Mouse (Mus musculus): ENCODE results near the gene Otub2. TPM values are rescaled to one million over a fixed set of nuclear protein-coding genes. Genes with fewer than 3 reads are reported as not detected.
"Not testable (repeated sequence)": the region's sequence is repeated elsewhere in the genome, so short reads cannot be mapped to it uniquely, and the experiment has no call there.

Otub2 gene
- total and polyA plus RNA-seq, 3 experiments = 3.1 to 4.1 (median 3.2) TPM

DNA sequence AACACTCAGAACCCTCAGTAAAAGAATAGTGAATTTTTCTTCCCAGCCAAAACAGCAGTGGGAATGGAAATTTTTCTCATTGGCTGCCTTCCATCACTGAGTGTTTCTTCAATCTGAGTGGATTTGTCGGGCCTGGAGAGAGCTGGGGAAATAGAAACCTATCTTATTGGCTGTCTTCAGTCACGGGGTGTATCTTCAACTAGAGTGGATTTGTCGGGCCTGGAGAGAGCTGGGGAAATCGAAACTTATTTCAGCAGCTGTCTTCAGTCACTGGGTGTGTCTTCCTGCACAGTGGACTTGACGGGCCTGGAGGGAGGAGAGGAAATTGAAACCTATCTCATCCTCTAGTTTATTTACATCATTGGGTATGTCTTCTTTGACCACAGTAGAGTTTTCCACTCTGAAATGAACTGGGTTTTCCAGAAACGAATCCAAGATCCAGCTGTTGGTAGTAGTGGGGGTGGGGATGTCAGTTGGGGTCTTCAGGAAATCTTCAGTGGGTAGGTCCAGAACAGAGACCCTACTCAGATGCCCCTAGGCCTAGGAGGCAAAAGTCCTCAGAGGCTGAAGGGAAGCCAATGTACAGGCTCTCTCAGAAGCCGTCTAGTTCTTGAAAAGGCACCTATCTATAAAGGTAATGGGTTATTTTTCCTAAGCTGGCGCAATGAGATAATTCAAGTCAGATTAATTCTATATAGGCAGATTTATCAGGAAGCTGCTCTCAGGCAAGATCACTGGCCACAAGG is 45.7 kb downstream of the Otub2 start, which contains the start of gene Ifi27:
Ifi27 (plus strand) TSS at position 226 of the 746 bp plus-strand sequence.
- peaks cover 5% of the 10 kb centered on the region for H3K36me3 ChIP-seq (ENCODE audit: control insufficient read depth, insufficient read depth, low read length)
- no peaks in the 10 kb centered on the region for H3K79me2 ChIP-seq (replicated peaks; ENCODE audit: control insufficient read depth, insufficient read depth, low read length)
- H3K4me3 ChIP-seq = peak within 1 kb of the TSS; percentile 65
- peak within 1 kb of the TSS; percentile 98 for H3K27ac ChIP-seq
- H3K4me1 ChIP-seq (ENCODE audit: control insufficient read depth, insufficient read depth, low read length) = peaks cover 7% of the 10 kb centered on the region
- intact Hi-C loops (cut with DNase I) = loop anchor here (5.0 kb wide), 1 partner anchor 98 kb away; the partner anchor contains the start of gene Ppp4r4
- DNase-seq = peak; percentile 75 to 88
- TF ChIP-seq CTCF (IDR thresholded peaks at IDR 0.05) (no peak), POLR2A (IDR thresholded peaks at IDR 0.05; ENCODE audit: insufficient read depth, low read depth, low read length) (peak; percentile 92), EP300 (IDR thresholded peaks at IDR 0.05; ENCODE audit: insufficient read depth, low read depth, low read length) (peak; percentile 79)
- WGBS = 34% methylated on average over 8 of the region's 8 CpGs
- H3K27me3 ChIP-seq (ENCODE audit: control insufficient read depth, insufficient read depth, low read length) = no peaks in the 10 kb centered on the region
- H3K9ac ChIP-seq (ENCODE audit: low read depth, low read length) = peak within 1 kb of the TSS; percentile 62

DNA sequence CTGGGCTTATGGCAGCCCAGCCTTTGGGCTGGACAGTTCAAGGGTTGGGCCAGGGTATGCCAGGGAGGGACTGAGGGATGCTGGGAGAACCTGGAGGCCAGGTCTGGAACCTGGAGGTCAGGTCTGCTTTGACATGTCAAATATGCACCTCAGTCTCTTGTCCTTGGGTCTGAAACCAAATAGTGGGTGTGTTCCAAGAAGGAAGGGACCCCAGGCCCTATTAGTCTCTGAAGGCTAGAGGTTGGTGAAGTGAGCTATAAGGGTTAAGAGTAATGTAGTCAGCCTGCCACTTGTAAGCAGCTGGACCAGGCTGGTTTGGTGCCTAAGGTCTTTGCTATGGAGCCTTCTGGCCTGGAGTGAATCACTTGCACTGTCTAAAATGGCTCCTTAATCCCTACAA is 46.4 kb downstream of the Otub2 start:
- no peaks in the 10 kb centered on the region for H3K27me3 ChIP-seq (ENCODE audit: control insufficient read depth, insufficient read depth, low read length)
- H3K4me3 ChIP-seq = peak overlapping the region; percentile 65
- H3K36me3 ChIP-seq (ENCODE audit: control insufficient read depth, insufficient read depth, low read length) = peaks cover 5% of the 10 kb centered on the region
- intact Hi-C loops (cut with DNase I) = loop anchor here (5.0 kb wide), 1 partner anchor 97 kb away; the partner anchor contains the start of gene Ppp4r4
- peaks cover 7% of the 10 kb centered on the region for H3K4me1 ChIP-seq (ENCODE audit: control insufficient read depth, insufficient read depth, low read length)
- H3K79me2 ChIP-seq (replicated peaks; ENCODE audit: control insufficient read depth, insufficient read depth, low read length) = no peaks in the 10 kb centered on the region
- H3K9ac ChIP-seq (ENCODE audit: low read depth, low read length) = peak overlapping the region; percentile 62
- DNase-seq = no peak
- peak overlapping the region; percentile 98 for H3K27ac ChIP-seq
- TF ChIP-seq EP300 (IDR thresholded peaks at IDR 0.05; ENCODE audit: insufficient read depth, low read depth, low read length) = no peak
- no peak for TF ChIP-seq CTCF (IDR thresholded peaks at IDR 0.05)
- no peak for TF ChIP-seq POLR2A (IDR thresholded peaks at IDR 0.05; ENCODE audit: insufficient read depth, low read depth, low read length)

DNA sequence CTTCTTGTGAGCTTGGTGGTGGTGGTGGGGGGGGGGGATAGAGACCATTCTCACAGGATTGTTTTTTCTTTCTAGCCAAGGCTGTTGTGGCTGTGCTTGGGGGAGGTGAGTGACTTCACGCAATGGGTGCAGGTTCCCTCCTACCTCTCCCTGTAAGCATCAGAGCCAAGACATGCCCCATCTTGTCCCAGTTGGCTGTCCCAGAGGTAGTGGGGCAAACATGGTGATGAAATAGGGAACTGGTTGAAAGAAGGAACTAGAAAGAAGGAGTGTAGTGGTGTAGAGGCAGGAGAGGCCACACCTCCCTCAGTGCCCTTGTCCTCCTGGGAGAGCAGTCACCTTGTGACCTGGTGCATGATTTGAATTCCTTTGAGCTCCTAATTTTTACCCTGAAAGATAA is 49.1 kb downstream of the Otub2 start:
- H3K27ac ChIP-seq = no peak overlapping the region
- TF ChIP-seq POLR2A (IDR thresholded peaks at IDR 0.05; ENCODE audit: insufficient read depth, low read depth, low read length) (no peak), CTCF (IDR thresholded peaks at IDR 0.05) (no peak), EP300 (IDR thresholded peaks at IDR 0.05; ENCODE audit: insufficient read depth, low read depth, low read length) (no peak)
- peak in 1 of 2 experiments; percentile 13 for DNase-seq
- intact Hi-C loops (cut with DNase I) = no loop called here
- peaks cover 7% of the 10 kb centered on the region for H3K4me1 ChIP-seq (ENCODE audit: control insufficient read depth, insufficient read depth, low read length)
- H3K36me3 ChIP-seq (ENCODE audit: control insufficient read depth, insufficient read depth, low read length) = peaks cover 5% of the 10 kb centered on the region
- no peak overlapping the region for H3K4me3 ChIP-seq
- WGBS = 89% methylated on average over 1 of the region's 1 CpGs
- H3K9ac ChIP-seq (ENCODE audit: low read depth, low read length) = no peak overlapping the region; the same call in 1 of the 2 replicates
- H3K27me3 ChIP-seq (ENCODE audit: control insufficient read depth, insufficient read depth, low read length) = no peaks in the 10 kb centered on the region
- H3K79me2 ChIP-seq (replicated peaks; ENCODE audit: control insufficient read depth, insufficient read depth, low read length) = no peaks in the 10 kb centered on the region

- intact Hi-C loops (cut with DNase I) = no loop called here
- Histone ChIP-seq H3K9ac (ENCODE audit: low read depth, low read length) (peak within 1 kb of the TSS; percentile 75), H3K27me3 (ENCODE audit: control insufficient read depth, insufficient read depth, low read length) (no peaks in the 10 kb centered on the region), H3K4me1 (ENCODE audit: control insufficient read depth, insufficient read depth, low read length) (no peaks in the 10 kb centered on the region; the same call in 1 of the 2 replicates), H3K79me2 (replicated peaks; ENCODE audit: control insufficient read depth, insufficient read depth, low read length) (no peaks in the 10 kb centered on the region), H3K27ac (peak within 1 kb of the TSS; percentile 43), H3K4me3 (peak within 1 kb of the TSS; percentile 24), H3K36me3 (ENCODE audit: control insufficient read depth, insufficient read depth, low read length) (no peaks in the 10 kb centered on the region; the same call in 1 of the 2 replicates)
- WGBS = 49% methylated on average over 3 of the region's 3 CpGs
- peak; percentile 46 to 61 for DNase-seq
- TF ChIP-seq EP300 (IDR thresholded peaks at IDR 0.05; ENCODE audit: insufficient read depth, low read depth, low read length) = no peak
- TF ChIP-seq POLR2A (IDR thresholded peaks at IDR 0.05; ENCODE audit: insufficient read depth, low read depth, low read length) = peak; percentile 79
- no peak for TF ChIP-seq CTCF (IDR thresholded peaks at IDR 0.05)
Measured at GRCm38 (mm10) chr12:103443524-103443923, 55.0 kb downstream of the Otub2 start, which contains the start of gene Ifi27l2a. Ifi27l2a (minus strand) TSS chr12:103443680.

DNA sequence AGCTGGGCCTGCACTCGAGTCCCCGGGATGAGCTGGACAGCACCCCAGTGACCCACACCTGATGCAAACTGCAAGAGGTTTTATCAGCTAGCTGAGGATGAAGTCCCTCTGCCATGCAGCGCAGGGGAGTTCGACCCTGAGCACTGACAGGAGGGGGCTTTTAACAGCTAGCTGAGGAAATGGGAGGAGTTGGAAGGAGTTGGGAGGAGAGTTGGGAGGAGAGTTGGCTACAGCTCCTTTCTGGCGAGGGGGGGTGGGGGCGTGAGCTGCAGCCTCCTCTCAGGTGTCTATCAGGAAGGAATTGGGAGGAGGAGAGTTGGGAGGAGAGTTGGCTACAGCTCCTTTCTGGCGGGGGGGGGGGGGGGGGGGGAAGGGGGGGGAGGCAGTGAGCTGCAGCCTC is 55.8 kb downstream of the Otub2 start:
- WGBS = 35% methylated on average over 5 of the region's 7 CpGs
- H3K27ac ChIP-seq = peak overlapping the region; percentile 43

DNA sequence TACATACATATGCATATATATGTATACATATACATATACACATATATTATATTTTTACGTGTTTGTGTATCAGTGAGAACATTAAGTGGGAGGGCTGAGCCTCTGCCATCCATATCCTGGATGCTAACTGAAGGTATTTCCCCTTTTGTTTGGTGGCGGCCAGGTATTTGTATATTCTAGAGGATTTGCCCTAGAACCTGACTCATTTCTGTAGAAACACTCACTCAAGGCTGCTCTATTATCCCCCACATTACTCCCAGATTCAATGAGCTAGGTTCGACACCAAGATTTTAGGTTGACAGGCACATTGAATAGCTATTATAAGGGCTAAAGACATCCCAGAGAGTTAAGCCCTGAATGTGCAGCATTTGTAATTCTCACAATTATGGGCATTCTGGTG is 56.6 kb downstream of the Otub2 start:
- Histone ChIP-seq H3K36me3 (ENCODE audit: control insufficient read depth, insufficient read depth, low read length) (no peaks in the 10 kb centered on the region; the same call in 1 of the 2 replicates), H3K4me1 (ENCODE audit: control insufficient read depth, insufficient read depth, low read length) (no peaks in the 10 kb centered on the region; the same call in 1 of the 2 replicates), H3K9ac (ENCODE audit: low read depth, low read length) (no peak overlapping the region), H3K79me2 (replicated peaks; ENCODE audit: control insufficient read depth, insufficient read depth, low read length) (no peaks in the 10 kb centered on the region), H3K27me3 (ENCODE audit: control insufficient read depth, insufficient read depth, low read length) (no peaks in the 10 kb centered on the region), H3K27ac (no peak overlapping the region), H3K4me3 (no peak overlapping the region)
- TF ChIP-seq POLR2A (IDR thresholded peaks at IDR 0.05; ENCODE audit: insufficient read depth, low read depth, low read length) = no peak
- no peak for TF ChIP-seq CTCF (IDR thresholded peaks at IDR 0.05)
- TF ChIP-seq EP300 (IDR thresholded peaks at IDR 0.05; ENCODE audit: insufficient read depth, low read depth, low read length) = no peak
- DNase-seq = no peak
- intact Hi-C loops (cut with DNase I) = no loop called here
- 82% methylated on average over 3 of the region's 3 CpGs for WGBS

More for the DNA sequence above, 55.8 kb downstream of the Otub2 start:
- 0 out of 2 replicates have a peak, but pooled peaks have one; percentile 31 for TF ChIP-seq POLR2A (IDR thresholded peaks at IDR 0.05; ENCODE audit: insufficient read depth, low read depth, low read length)
- H3K4me3 ChIP-seq; H3K4me1 ChIP-seq (ENCODE audit: control insufficient read depth, insufficient read depth, low read length); H3K36me3 ChIP-seq (ENCODE audit: control insufficient read depth, insufficient read depth, low read length); H3K9ac ChIP-seq (ENCODE audit: low read depth, low read length); intact Hi-C loops (cut with DNase I); H3K27me3 ChIP-seq (ENCODE audit: control insufficient read depth, insufficient read depth, low read length); H3K79me2 ChIP-seq (replicated peaks; ENCODE audit: control insufficient read depth, insufficient read depth, low read length): not testable (repeated sequence)
- peak; percentile 27 to 35 for DNase-seq

All from heart, adult 2 months (tissue).